Mouse (Mus musculus) ES-Bruce4 (cell line): ENCODE results near the gene Tnnc2.

Source experiments
- CTCF ChIP-seq: IDR thresholded peaks from one replicate; pipeline ENCODE4 v1.8.1; 2011; ENCODE audit warnings: low read depth, low read length
- EP300 ChIP-seq: IDR thresholded peaks from 2 replicates; pipeline ENCODE4 v1.6.1; 2011; ENCODE audit warnings: low read depth, low read length; ENCODE audit not compliant: insufficient read depth
- POLR2A ChIP-seq: IDR thresholded peaks from one replicate; pipeline ENCODE4 v1.8.1; 2011; ENCODE audit warnings: low read length; ENCODE audit not compliant: insufficient read depth

DNA sequence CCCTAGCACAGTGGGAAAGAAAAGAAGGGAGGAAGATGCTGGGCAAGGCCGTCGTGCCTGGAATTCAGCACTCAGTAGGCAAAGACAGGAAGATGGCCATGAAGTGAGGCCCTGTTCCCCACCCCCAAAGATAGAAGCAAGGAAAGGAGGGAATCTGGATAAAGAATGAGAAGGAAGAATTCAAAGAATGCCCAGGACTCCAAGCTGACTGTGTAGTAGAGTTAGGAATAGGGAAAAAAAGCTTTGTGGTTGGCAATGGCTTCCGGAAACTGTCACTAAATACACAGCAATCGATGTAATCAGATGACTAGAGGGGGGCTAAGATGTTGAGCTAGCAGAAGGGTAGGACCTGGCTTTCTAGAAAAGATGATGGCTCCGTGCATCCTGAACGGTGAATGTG is 37.4 kb upstream of the Tnnc2 start:
- TF ChIP-seq EP300 = no peak
- TF ChIP-seq CTCF = no peak
- TF ChIP-seq POLR2A = no peak
